Mouse (Mus musculus) embryonic facial prominence, embryonic 13.5 days (tissue): ENCODE data around the gene Acvr2a. TPM values are rescaled to one million over a fixed set of nuclear protein-coding genes. Genes with fewer than 3 reads are reported as not detected.
"Not testable (repeated sequence)": the region's sequence is repeated elsewhere in the genome, so short reads cannot be mapped to it uniquely, and the experiment has no call there.

Source experiments
- ATAC-seq: fragments of 200-750 bp; cut with Nextera tagmentation; 2 replicates; pipeline ENCODE4 v1.8.0; 2017; ENCODE audit warnings: low read depth; ENCODE audit not compliant: insufficient number of reproducible peaks, insufficient read depth, low FRiP score, low TSS enrichment
- H3K27ac ChIP-seq: fragments of 300-500 bp; sonication (generic); 2 replicates; pipeline ENCODE4 v1.5.1; 2015; ENCODE audit warnings: moderate library complexity, mild to moderate bottlenecking, inconsistent platforms
- H3K27me3 ChIP-seq: fragments of 300-500 bp; sonication (generic); 2 replicates; pipeline ENCODE4 v1.6.1; 2015; ENCODE audit warnings: mild to moderate bottlenecking, inconsistent platforms
- H3K36me3 ChIP-seq: fragments of 300-500 bp; sonication (generic); 2 replicates; pipeline ENCODE4 v1.6.1; 2015; ENCODE audit warnings: mild to moderate bottlenecking, inconsistent platforms
- H3K4me1 ChIP-seq: fragments of 300-500 bp; sonication (generic); 2 replicates; pipeline ENCODE4 v1.6.1; 2015; ENCODE audit warnings: inconsistent platforms
- H3K4me2 ChIP-seq: fragments of 300-500 bp; sonication (generic); 2 replicates; pipeline ENCODE4 v1.6.1; 2015; ENCODE audit warnings: moderate library complexity, mild to moderate bottlenecking, inconsistent platforms
- H3K4me3 ChIP-seq: fragments of 300-500 bp; sonication (generic); 2 replicates; pipeline ENCODE4 v1.5.1; 2015; ENCODE audit warnings: mild to moderate bottlenecking, inconsistent platforms
- H3K9ac ChIP-seq: fragments of 300-500 bp; sonication (generic); 2 replicates; pipeline ENCODE4 v1.6.1; 2015; ENCODE audit warnings: mild to moderate bottlenecking, inconsistent platforms
- H3K9me3 ChIP-seq: fragments of 300-500 bp; sonication (generic); 2 replicates; pipeline ENCODE4 v1.6.1; 2016; ENCODE audit warnings: inconsistent platforms
- WGBS: fragments of 180-500 bp; shearing (Covaris S2); methylation state at CpG from one replicate; pipeline ENCODE4 v1.1.7; 2015; ENCODE audit warnings: mixed read lengths; 5-methylcytosine and 5-hydroxymethylcytosine counted together
- polyA plus RNA-seq: library from polyadenylated mRNA; unstranded; fragments of >200 nt; fragmentation: Nextera tagmentation; extraction: Ambion mirVana; gene quantifications from 2 replicates; pipeline ENCODE4 v1.2.1, GENCODE M21; 2015

Acvr2a gene
- polyA plus RNA-seq, 1 experiment from 2014 or later: 15.0 TPM

DNA sequence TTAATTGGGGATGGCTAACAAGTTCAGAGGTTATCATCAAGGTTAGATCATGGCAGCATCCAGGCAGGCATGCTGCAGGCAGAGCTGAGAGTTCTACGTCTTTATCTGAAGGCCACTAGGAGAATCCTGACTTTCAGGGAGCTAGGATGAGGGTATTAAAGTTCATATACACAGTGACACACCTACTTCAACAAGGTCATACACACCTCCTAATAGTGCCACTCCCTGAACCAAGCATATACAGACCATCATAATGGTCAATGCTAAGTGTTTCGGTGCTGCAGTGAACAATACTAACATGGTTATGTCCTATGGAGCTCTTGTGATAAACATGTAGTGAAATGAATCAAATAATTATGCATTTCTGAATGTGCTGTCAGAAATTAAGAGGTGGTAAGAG lies 12.0 kb downstream of the Acvr2a start:
- H3K4me2 ChIP-seq: no peak overlapping the region
- no peaks in the 10 kb centered on the region for H3K27me3 ChIP-seq
- H3K9ac ChIP-seq: no peak overlapping the region
- H3K4me3 ChIP-seq: no peak overlapping the region
- WGBS: 91% methylated on average over 2 of the region's 2 CpGs
- no peak for ATAC-seq
- no peak overlapping the region for H3K27ac ChIP-seq
- no peaks in the 10 kb centered on the region; the same call in 1 of the 2 replicates for H3K4me1 ChIP-seq
- no peaks in the 10 kb centered on the region for H3K36me3 ChIP-seq
- no peaks in the 10 kb centered on the region for H3K9me3 ChIP-seq

- Histone ChIP-seq H3K4me1 (no peaks in the 10 kb centered on the region; the same call in 1 of the 2 replicates), H3K4me3 (no peak overlapping the region), H3K36me3 (no peaks in the 10 kb centered on the region), H3K9me3 (no peaks in the 10 kb centered on the region), H3K27me3 (no peaks in the 10 kb centered on the region), H3K4me2 (no peak overlapping the region), H3K27ac (no peak overlapping the region), H3K9ac (no peak overlapping the region)
- ATAC-seq: no peak
These were observed 12.5 kb downstream of the Acvr2a start for GRCm38 (mm10) chr2:48826380-48826779.

DNA sequence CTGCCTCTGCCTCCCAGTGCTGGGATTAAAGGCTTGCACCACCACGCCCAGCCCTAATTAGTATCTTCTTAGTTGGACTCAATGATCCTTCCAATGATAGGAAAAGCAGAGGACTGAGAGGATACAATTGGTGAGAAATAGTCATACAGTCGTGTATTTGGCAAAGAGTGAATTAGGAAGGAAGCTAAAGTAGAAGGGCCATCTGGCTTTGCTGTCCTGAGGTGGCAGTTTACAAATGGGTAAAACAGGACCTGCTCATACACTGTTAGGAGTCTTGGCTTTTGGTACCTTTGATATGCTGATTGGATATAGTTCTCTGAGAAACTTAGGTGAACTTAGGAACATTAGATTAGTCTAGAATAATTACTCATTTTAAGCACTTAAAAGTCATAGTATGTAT lies 16.6 kb downstream of the Acvr2a start:
- no peak for ATAC-seq
- WGBS: 76% methylated on average over 2 of the region's 2 CpGs

DNA sequence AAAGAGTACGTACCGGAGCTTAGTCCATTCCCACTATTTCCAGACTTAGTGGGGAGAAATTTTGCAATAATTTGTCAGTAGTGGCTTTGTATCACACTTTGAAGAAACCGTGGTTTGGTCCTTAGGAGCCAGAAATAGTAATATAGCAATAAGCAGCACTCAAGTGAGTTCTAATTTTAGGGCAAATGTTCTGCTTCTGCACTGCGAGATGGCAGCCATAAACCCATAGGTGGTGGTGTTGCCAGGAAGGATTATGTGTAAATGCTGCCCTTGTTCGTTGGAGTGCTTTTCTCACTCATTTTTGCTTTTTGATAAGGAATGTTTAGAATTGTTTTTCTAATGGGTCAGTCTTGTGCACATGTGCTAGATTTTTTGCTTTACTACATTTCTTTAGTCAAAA lies 18.4 kb downstream of the Acvr2a start:
- H3K9me3 ChIP-seq: no peaks in the 10 kb centered on the region
- H3K27ac ChIP-seq: no peak overlapping the region
- H3K4me2 ChIP-seq: no peak overlapping the region
- H3K36me3 ChIP-seq: no peaks in the 10 kb centered on the region
- H3K9ac ChIP-seq: no peak overlapping the region
- H3K4me3 ChIP-seq: no peak overlapping the region
- 77% methylated on average over 5 of the region's 5 CpGs for WGBS
- H3K4me1 ChIP-seq: no peaks in the 10 kb centered on the region; the same call in 1 of the 2 replicates
- no peaks in the 10 kb centered on the region for H3K27me3 ChIP-seq
- no peak for ATAC-seq

More for the DNA sequence above, 16.6 kb downstream of the Acvr2a start:
- Histone ChIP-seq H3K9ac (no peak overlapping the region), H3K4me2 (no peak overlapping the region), H3K4me1 (no peaks in the 10 kb centered on the region; the same call in 1 of the 2 replicates), H3K4me3 (no peak overlapping the region), H3K36me3 (no peaks in the 10 kb centered on the region), H3K27me3 (no peaks in the 10 kb centered on the region), H3K9me3 (no peaks in the 10 kb centered on the region), H3K27ac (no peak overlapping the region)

GRCm38 (mm10) chr2:48833884-48834450 lies 20.1 kb downstream of the Acvr2a start:
- no peaks in the 10 kb centered on the region for H3K27me3 ChIP-seq
- H3K4me2 ChIP-seq: no peak overlapping the region
- no peaks in the 10 kb centered on the region; the same call in 1 of the 2 replicates for H3K4me1 ChIP-seq
- no peak overlapping the region for H3K4me3 ChIP-seq
- no peaks in the 10 kb centered on the region for H3K9me3 ChIP-seq
- WGBS: 65% methylated on average over 3 of the region's 3 CpGs
- no peak overlapping the region for H3K9ac ChIP-seq
- ATAC-seq: no peak
- no peak overlapping the region for H3K27ac ChIP-seq
- H3K36me3 ChIP-seq: no peaks in the 10 kb centered on the region

DNA sequence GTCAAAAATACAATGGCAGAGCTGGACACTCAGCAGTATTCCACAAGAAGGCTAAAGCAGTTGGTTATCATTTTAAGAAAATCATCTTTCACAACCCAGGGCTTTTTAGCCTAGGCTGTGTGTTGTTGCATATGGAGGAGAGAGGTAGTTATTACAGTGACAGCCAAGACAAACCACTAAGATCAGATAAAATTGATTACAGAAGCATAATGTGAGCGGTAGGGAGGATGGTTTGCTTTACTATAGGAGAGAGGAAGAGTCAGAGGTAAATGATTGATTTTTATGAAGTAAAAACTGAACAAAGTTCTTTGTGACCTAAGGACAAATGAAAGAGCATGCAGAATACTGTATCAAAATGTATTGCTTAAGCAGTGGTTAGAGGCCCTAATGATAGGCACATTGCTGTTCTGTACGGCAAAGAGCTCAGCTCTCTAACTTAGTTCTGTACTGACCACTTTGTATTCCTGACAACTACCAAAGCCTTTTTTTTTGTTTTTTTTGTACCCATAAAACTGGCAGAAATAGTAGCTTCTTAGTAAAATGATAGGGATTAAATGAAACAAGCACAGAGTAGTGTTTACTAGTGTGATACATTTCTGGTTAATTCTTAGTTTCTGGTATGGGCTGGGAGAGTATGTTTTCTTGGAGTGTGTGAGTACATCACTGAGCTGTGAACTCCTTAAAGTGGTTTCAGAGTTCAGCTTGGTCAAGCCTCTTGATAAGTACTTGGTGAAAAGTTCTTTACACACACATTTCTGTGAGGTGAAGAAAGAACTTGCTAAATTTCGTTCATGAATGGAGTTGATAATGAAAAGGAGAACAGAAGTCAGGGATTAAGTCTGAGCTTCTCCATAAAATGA lies 27.9 kb downstream of the Acvr2a start:
- WGBS: 76% methylated on average over 3 of the region's 3 CpGs
- Histone ChIP-seq H3K9me3 (no peaks in the 10 kb centered on the region), H3K4me2 (no peak overlapping the region), H3K27ac (no peak overlapping the region), H3K9ac (no peak overlapping the region), H3K27me3 (no peaks in the 10 kb centered on the region), H3K4me3 (no peak overlapping the region), H3K36me3 (no peaks in the 10 kb centered on the region), H3K4me1 (no peaks in the 10 kb centered on the region)
- no peak for ATAC-seq

DNA sequence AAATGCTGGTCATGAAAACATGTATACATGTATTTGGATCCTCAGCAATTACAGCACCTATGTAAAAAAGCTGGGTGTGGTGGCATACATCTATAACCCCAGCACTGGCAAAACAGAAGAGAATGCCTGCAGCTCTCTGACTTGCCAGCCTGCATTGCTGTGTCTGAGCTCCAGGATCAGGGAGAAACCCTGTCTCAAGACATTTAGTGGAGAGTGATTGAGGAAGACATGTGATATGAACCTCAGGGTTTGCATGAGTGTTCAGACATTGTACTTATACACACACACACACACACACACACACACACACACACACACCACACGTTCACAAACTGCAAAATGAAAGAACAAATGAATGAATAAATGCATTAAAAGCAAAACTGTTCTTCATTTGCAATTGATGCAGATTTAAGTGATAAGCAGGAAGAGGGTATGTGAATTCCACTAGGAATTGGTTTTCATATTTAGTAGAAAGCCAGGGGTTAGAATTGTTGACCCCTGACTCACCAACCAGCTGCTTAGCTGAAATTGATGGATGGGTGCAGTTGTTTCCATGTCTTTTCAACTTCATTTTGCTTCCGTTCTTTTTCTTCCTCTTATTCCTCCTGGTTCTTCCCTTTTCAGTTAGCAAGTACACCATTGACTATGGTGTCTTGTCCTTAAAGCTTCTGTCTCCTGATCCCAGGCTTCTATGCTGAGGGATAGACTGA lies 32.9 kb downstream of the Acvr2a start:
- Histone ChIP-seq H3K4me3 (no peak overlapping the region), H3K4me1 (no peaks in the 10 kb centered on the region), H3K27me3 (no peaks in the 10 kb centered on the region), H3K27ac (no peak overlapping the region), H3K9me3 (no peaks in the 10 kb centered on the region), H3K4me2 (no peak overlapping the region), H3K9ac (no peak overlapping the region), H3K36me3 (no peaks in the 10 kb centered on the region)
- WGBS: 61% methylated on average over 2 of the region's 2 CpGs
- no peak for ATAC-seq

- not testable (repeated sequence) for H3K9ac ChIP-seq, ATAC-seq, H3K4me3 ChIP-seq, H3K9me3 ChIP-seq, H3K27me3 ChIP-seq, H3K4me2 ChIP-seq, H3K4me1 ChIP-seq, H3K27ac ChIP-seq, H3K36me3 ChIP-seq
- WGBS: 93% methylated on average over 6 of the region's 6 CpGs
These were observed 51.7 kb downstream of the Acvr2a start for GRCm38 (mm10) chr2:48865596-48865995.

DNA sequence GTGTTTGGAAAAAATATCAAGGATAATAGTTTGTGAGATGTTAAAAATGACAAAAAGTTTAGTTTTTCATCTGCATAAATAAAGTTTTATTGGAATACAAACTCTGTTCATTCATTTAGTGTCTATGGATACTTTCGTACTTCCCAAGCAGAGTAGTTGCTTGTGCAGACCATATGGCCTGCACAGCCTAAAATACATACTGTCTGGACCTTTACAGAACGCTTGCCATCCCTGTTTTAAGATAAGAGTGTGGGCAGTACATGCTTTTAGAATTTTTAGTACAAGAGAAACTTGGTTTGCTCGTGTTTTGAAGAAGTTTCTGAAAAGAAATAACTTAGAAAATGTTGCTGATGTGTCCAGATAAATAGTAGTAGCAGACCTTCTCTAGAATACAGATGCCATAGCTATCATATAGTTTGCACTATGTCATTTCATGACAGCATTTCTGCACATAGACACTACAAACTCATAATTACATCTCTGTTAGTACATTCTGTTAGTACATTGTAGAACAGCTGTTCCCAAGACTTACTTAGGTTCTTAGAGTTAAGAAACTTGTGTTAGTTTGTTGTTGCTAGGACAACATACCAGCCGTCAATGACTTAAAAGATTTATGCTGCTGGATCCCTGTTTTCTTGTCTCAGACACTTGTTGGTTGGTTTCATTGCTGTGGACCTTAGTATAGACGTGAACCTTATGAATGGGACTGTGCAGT lies 54.4 kb downstream of the Acvr2a start:
- 88% methylated on average over 5 of the region's 5 CpGs for WGBS
- no peak overlapping the region for H3K4me2 ChIP-seq

GRCm38 (mm10) chr2:48885945-48886344 lies 72.0 kb downstream of the Acvr2a start:
- Histone ChIP-seq H3K36me3 (peaks cover 3% of the 10 kb centered on the region; the same call in 1 of the 2 replicates), H3K27ac (no peak overlapping the region), H3K4me1 (no peaks in the 10 kb centered on the region), H3K9me3 (no peaks in the 10 kb centered on the region), H3K4me2 (no peak overlapping the region), H3K4me3 (no peak overlapping the region), H3K27me3 (no peaks in the 10 kb centered on the region), H3K9ac (no peak overlapping the region)
- ATAC-seq: no peak

More for the DNA sequence above, 54.4 kb downstream of the Acvr2a start:
- no peak for ATAC-seq
- Histone ChIP-seq H3K27me3 (no peaks in the 10 kb centered on the region), H3K9me3 (no peaks in the 10 kb centered on the region), H3K27ac (no peak overlapping the region), H3K36me3 (no peaks in the 10 kb centered on the region), H3K4me3 (no peak overlapping the region), H3K9ac (no peak overlapping the region), H3K4me1 (no peaks in the 10 kb centered on the region)

- Histone ChIP-seq H3K4me2 (no peak overlapping the region), H3K36me3 (peaks cover 27% of the 10 kb centered on the region), H3K27ac (no peak overlapping the region), H3K4me3 (no peak overlapping the region), H3K27me3 (no peaks in the 10 kb centered on the region), H3K9me3 (no peaks in the 10 kb centered on the region), H3K9ac (no peak overlapping the region), H3K4me1 (no peaks in the 10 kb centered on the region)
- WGBS: 90% methylated on average over 3 of the region's 3 CpGs
- no peak for ATAC-seq
These were observed 81.3 kb downstream of the Acvr2a start for GRCm38 (mm10) chr2:48895186-48895585.
